Mouse (Mus musculus): ENCODE measurements around the gene Fam129a. TPM values are rescaled to one million over a fixed set of nuclear protein-coding genes. Genes with fewer than 3 reads are reported as not detected.
A peak's percentile ranks its signal among the peaks of the same experiment; 100 is the strongest.

Fam129a gene
- total and polyA plus RNA-seq, 3 experiments: 27.8 to 48.3 (median 37.0) TPM

GRCm38 (mm10) chr1:151563401-151563800, 7.6 kb upstream of the Fam129a start:
- TF ChIP-seq IRF4 (IDR thresholded peaks at IDR 0.05; ENCODE audit: low read depth, low read length) (no peak), ZMIZ1 (IDR thresholded peaks at IDR 0.05; ENCODE audit: low read depth, low read length) (no peak), JUND (conservative IDR thresholded peaks at IDR 0.05; ENCODE audit: low read depth, low read length) (no peak), UBTF (IDR thresholded peaks at IDR 0.05; ENCODE audit: low read depth, low read length) (no peak), USF1 (IDR thresholded peaks at IDR 0.05; ENCODE audit: low read depth, low read length) (no peak), POLR2AphosphoS2 (IDR thresholded peaks at IDR 0.05; ENCODE audit: low read depth, low read length) (no peak), PAX5 (IDR thresholded peaks at IDR 0.05; ENCODE audit: low read length) (no peak), NRF1 (IDR thresholded peaks at IDR 0.05; ENCODE audit: low read depth, low read length) (no peak), BHLHE40 (IDR thresholded peaks at IDR 0.05; ENCODE audit: low read depth, low read length) (no peak), MEF2A (IDR thresholded peaks at IDR 0.05; ENCODE audit: borderline replicate concordance, low read depth, low read length) (no peak), CHD2 (IDR thresholded peaks at IDR 0.05; ENCODE audit: low read length) (no peak)
- Histone ChIP-seq H3K27ac (ENCODE audit: insufficient read depth, low read depth) (no peak overlapping the region), H3K27me3 (replicated peaks) (no peaks in the 10 kb centered on the region), H3K9ac (ENCODE audit: insufficient read depth, low read depth) (no peak overlapping the region), H3K4me1 (ENCODE audit: control insufficient read depth in 1 of 2, insufficient read depth in 2 of 2) (peaks cover 0 to 6% of the 10 kb centered on the region in 2 experiments; a peak in 1 of 4 replicates), H3K9me3 (replicated peaks; ENCODE audit: low read length) (no peaks in the 10 kb centered on the region), H3K36me3 (replicated peaks in 1 of 2; ENCODE audit: control insufficient read depth in 1 of 2, insufficient read depth in 1 of 2, low read length in 1 of 2) (no peaks in the 10 kb centered on the region), H3K4me2 (ENCODE audit: insufficient read depth, low read depth, poor library complexity, severe bottlenecking) (0 out of 2 replicates have a peak overlapping the region, but pooled peaks have one; percentile 10), H3K4me3 (replicated peaks in 1 of 3; ENCODE audit: low read depth in 2 of 3, low read length in 2 of 3, poor library complexity in 1 of 3) (no peak overlapping the region), H3K79me2 (replicated peaks; ENCODE audit: control insufficient read depth, extremely low read depth, insufficient read depth, poor library complexity, severe bottlenecking) (no peaks in the 10 kb centered on the region)
- in situ Hi-C loops (cut with MboI; ENCODE audit: low pct_ligation_motif_present, low pct_unique_long_range_greater_than_20kb, low sequenced_read_pairs): no loop called here
- dilution Hi-C loops (cut with MboI; ENCODE audit: extremely low pct_ligation_motif_present, extremely low pct_unique_long_range_greater_than_20kb, low sequenced_read_pairs): no loop called here
- DNase-seq (ENCODE audit: extremely low read depth): no peak

- Histone ChIP-seq H3K27me3 (replicated peaks) (no peaks in the 10 kb centered on the region), H3K36me3 (replicated peaks in 1 of 2; ENCODE audit: control insufficient read depth in 1 of 2, insufficient read depth in 1 of 2, low read length in 1 of 2) (no peaks in the 10 kb centered on the region), H3K4me2 (ENCODE audit: insufficient read depth, low read depth, poor library complexity, severe bottlenecking) (peak overlapping the region; percentile 10; the same call in 1 of the 2 replicates), H3K9me3 (replicated peaks; ENCODE audit: low read length) (no peaks in the 10 kb centered on the region), H3K27ac (ENCODE audit: insufficient read depth, low read depth) (no peak overlapping the region), H3K9ac (ENCODE audit: insufficient read depth, low read depth) (no peak overlapping the region), H3K79me2 (replicated peaks; ENCODE audit: control insufficient read depth, extremely low read depth, insufficient read depth, poor library complexity, severe bottlenecking) (no peaks in the 10 kb centered on the region), H3K4me3 (replicated peaks in 1 of 3; ENCODE audit: low read depth in 2 of 3, low read length in 2 of 3, poor library complexity in 1 of 3) (no peak overlapping the region), H3K4me1 (ENCODE audit: control insufficient read depth in 1 of 2, insufficient read depth in 2 of 2) (peaks cover 0 to 7% of the 10 kb centered on the region in 2 experiments; a peak in 2 of 4 replicates)
- dilution Hi-C loops (cut with MboI; ENCODE audit: extremely low pct_ligation_motif_present, extremely low pct_unique_long_range_greater_than_20kb, low sequenced_read_pairs) (no loop called here), in situ Hi-C loops (cut with MboI; ENCODE audit: low pct_ligation_motif_present, low pct_unique_long_range_greater_than_20kb, low sequenced_read_pairs) (no loop called here)
- DNase-seq (ENCODE audit: extremely low read depth): no peak
- TF ChIP-seq MXI1 (IDR thresholded peaks at IDR 0.05; ENCODE audit: low read depth, low read length) (no peak), TBP (conservative IDR thresholded peaks at IDR 0.05; ENCODE audit: low read depth, low read length) (no peak), EP300 (IDR thresholded peaks at IDR 0.05; ENCODE audit: low read length) (no peak), MYC (IDR thresholded peaks at IDR 0.05; ENCODE audit: low read depth, low read length) (no peak), HCFC1 (IDR thresholded peaks at IDR 0.05; ENCODE audit: low read depth, low read length) (no peak), CHD2 (IDR thresholded peaks at IDR 0.05; ENCODE audit: low read length) (no peak), RCOR1 (conservative IDR thresholded peaks at IDR 0.05; ENCODE audit: low read depth, low read length) (no peak), CTCF (conservative IDR thresholded peaks at IDR 0.05 in 1 of 2, IDR thresholded peaks at IDR 0.05 in 1 of 2; ENCODE audit: low read depth in 2 of 2, low read length in 2 of 2) (no peak), JUN (IDR thresholded peaks at IDR 0.05; ENCODE audit: insufficient read depth, low read depth, low read length) (no peak), NRF1 (IDR thresholded peaks at IDR 0.05; ENCODE audit: low read depth, low read length) (no peak), UBTF (IDR thresholded peaks at IDR 0.05; ENCODE audit: low read depth, low read length) (no peak), MAZ (IDR thresholded peaks at IDR 0.05; ENCODE audit: low read depth, low read length) (no peak), MAX (IDR thresholded peaks at IDR 0.05; ENCODE audit: low read length) (no peak)
These were observed 7.1 kb upstream of the Fam129a start for GRCm38 (mm10) chr1:151563893-151564292.

All from CH12.LX (cell line).